Mouse (Mus musculus): Measurements from ENCODE around the gene Gm43064. TPM values are rescaled to one million over a fixed set of nuclear protein-coding genes. Genes with fewer than 3 reads are reported as not detected.
"Not testable (repeated sequence)": the region's sequence is repeated elsewhere in the genome, so short reads cannot be mapped to it uniquely, and the experiment has no call there.

Gene Gm43064
- total RNA-seq, 2 experiments from 2014 or later: 0.13 to 0.30 TPM

GRCm38 (mm10) chr3:103799507-103799906 lies 9.9 kb upstream of the Gm43064 start:
- no peak for DNase-seq

- DNase-seq: peak; percentile 73 to 81
These were observed 7.5 kb upstream of the Gm43064 start for GRCm38 (mm10) chr3:103801631-103802531.

- no peak for DNase-seq
These were observed 6.5 kb upstream of the Gm43064 start for GRCm38 (mm10) chr3:103802861-103803260.

- DNase-seq: no peak
These were observed 3.7 kb upstream of the Gm43064 start for GRCm38 (mm10) chr3:103805671-103806070.

GRCm38 (mm10) chr3:103809799-103810150 lies 402 bp downstream of the Gm43064 start:
- DNase-seq: no peak

- no peak for DNase-seq
These were observed 1.6 kb downstream of the Gm43064 start for GRCm38 (mm10) chr3:103810967-103811366.

- no peak for DNase-seq
These were observed 18.2 kb downstream of the Gm43064 start for GRCm38 (mm10) chr3:103827548-103827947.

GRCm38 (mm10) chr3:103829036-103829435 lies 19.7 kb downstream of the Gm43064 start:
- no peak for DNase-seq

GRCm38 (mm10) chr3:103830681-103831080 lies 21.3 kb downstream of the Gm43064 start:
- not testable (repeated sequence) for DNase-seq

GRCm38 (mm10) chr3:103831146-103831545 lies 21.8 kb downstream of the Gm43064 start:
- no peak for DNase-seq

- no peak for DNase-seq
These were observed 23.1 kb downstream of the Gm43064 start, which contains the start of gene Bcl2l15 for GRCm38 (mm10) chr3:103832426-103832825. Gene Bcl2l15 (plus strand): TSS chr3:103832601.

GRCm38 (mm10) chr3:103834001-103834400 lies 24.6 kb downstream of the Gm43064 start:
- no peak for DNase-seq

GRCm38 (mm10) chr3:103835272-103835950 lies 26.0 kb downstream of the Gm43064 start:
- no peak for DNase-seq

GRCm38 (mm10) chr3:103835951-103836310 lies 26.6 kb downstream of the Gm43064 start:
- no peak for DNase-seq

GRCm38 (mm10) chr3:103836453-103836852 lies 27.1 kb downstream of the Gm43064 start:
- DNase-seq: no peak

GRCm38 (mm10) chr3:103839711-103840110 lies 30.3 kb downstream of the Gm43064 start:
- DNase-seq: no peak

GRCm38 (mm10) chr3:103840195-103840594 lies 30.8 kb downstream of the Gm43064 start:
- DNase-seq: not testable (repeated sequence)

- DNase-seq: not testable (repeated sequence)
These were observed 31.6 kb downstream of the Gm43064 start for GRCm38 (mm10) chr3:103840946-103841345.

- DNase-seq: no peak
These were observed 41.4 kb downstream of the Gm43064 start for GRCm38 (mm10) chr3:103850644-103851363.

- no peak for DNase-seq
These were observed 42.1 kb downstream of the Gm43064 start for GRCm38 (mm10) chr3:103851481-103851880.

GRCm38 (mm10) chr3:103851882-103852281 lies 42.5 kb downstream of the Gm43064 start:
- DNase-seq: no peak

- DNase-seq: peak; percentile 45 to 63
These were observed 43.4 kb downstream of the Gm43064 start for GRCm38 (mm10) chr3:103852565-103853299.
